Mouse (Mus musculus) embryonic facial prominence, embryonic 14.5 days (tissue): ENCODE measurements at regions not wholly inside any gene's neighbourhood (a gene's known extent, or its start where the extent isn't known, plus 50 kb on each side); places are given as distances from the start of the nearest gene placed in this dataset.

Experiments used
- ATAC-seq: fragments of 200-750 bp; cut with Nextera tagmentation; 2 replicates; pipeline ENCODE4 v1.8.0; 2017; ENCODE audit warnings: low read depth, moderate number of reproducible peaks, moderate TSS enrichment
- DNase-seq: peaks from one replicate; pipeline ENCODE4 v3.0.0-alpha.2; 2015; ENCODE audit warnings: low spot score
- H3K27ac ChIP-seq: fragments of 300-500 bp; sonication (generic); replicated peaks from 2 replicates; pipeline ENCODE4 v1.5.1; 2014; ENCODE audit warnings: low read depth, mild to moderate bottlenecking, low read length, moderate library complexity
- H3K27me3 ChIP-seq: fragments of 300-500 bp; sonication (generic); replicated peaks from 2 replicates; pipeline ENCODE4 v1.6.1; 2014; ENCODE audit warnings: low read length; ENCODE audit not compliant: control insufficient read depth, insufficient read depth
- H3K36me3 ChIP-seq: fragments of 300-500 bp; sonication (generic); 2 replicates; pipeline ENCODE4 v1.6.1; 2014; ENCODE audit warnings: low read length, mixed read lengths; ENCODE audit not compliant: control insufficient read depth, insufficient read depth
- H3K4me1 ChIP-seq: fragments of 300-500 bp; sonication (generic); 2 replicates; pipeline ENCODE4 v1.6.1; 2014; ENCODE audit warnings: antibody characterized with exemption, low read length; ENCODE audit not compliant: control insufficient read depth, insufficient read depth
- H3K4me2 ChIP-seq: fragments of 300-500 bp; sonication (generic); 2 replicates; pipeline ENCODE4 v1.6.1; 2014; ENCODE audit warnings: low read depth, mild to moderate bottlenecking, low read length, moderate library complexity, mixed read lengths
- H3K4me3 ChIP-seq: fragments of 300-500 bp; sonication (generic); 2 replicates; pipeline ENCODE4 v1.5.1; 2014; ENCODE audit warnings: low read depth, mild to moderate bottlenecking, low read length
- H3K9ac ChIP-seq: fragments of 300-500 bp; sonication (generic); 2 replicates; pipeline ENCODE4 v1.6.1; 2014; ENCODE audit warnings: low read depth, mild to moderate bottlenecking, low read length, moderate library complexity, mixed read lengths
- H3K9me3 ChIP-seq: fragments of 300-500 bp; sonication (generic); 2 replicates; pipeline ENCODE4 v1.6.1; 2016; ENCODE audit warnings: low read length; ENCODE audit not compliant: control insufficient read depth
- WGBS: fragments of 180-500 bp; shearing (Covaris S2); extraction: QIAGEN DNeasy Blood & Tissue Kit; methylation state at CpG from one replicate; pipeline ENCODE4 v1.1.7; 2014; 5-methylcytosine and 5-hydroxymethylcytosine counted together

DNA sequence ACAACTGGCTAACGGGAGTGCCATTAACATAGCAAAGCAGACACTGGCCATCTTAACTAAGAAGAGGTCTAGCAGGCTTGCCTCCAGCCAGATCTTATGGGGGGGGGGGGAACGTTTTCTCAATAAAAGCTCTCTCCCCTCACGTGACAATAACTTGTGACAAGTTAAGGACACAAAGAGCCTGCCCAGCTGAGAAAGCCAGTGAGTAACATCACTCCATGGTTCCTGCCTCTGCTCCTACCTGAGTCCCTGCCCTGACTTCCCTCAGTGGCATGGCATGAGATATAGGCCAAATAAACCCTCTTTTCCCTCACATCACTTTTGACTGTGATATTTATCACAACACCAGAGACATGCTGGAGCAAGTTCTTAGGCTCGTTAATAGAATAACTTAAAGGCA lies 113.8 kb downstream of the Rchy1 start:
- Histone ChIP-seq H3K4me1 (peaks cover 4% of the 10 kb centered on the region), H3K4me2 (no peak overlapping the region), H3K4me3 (no peak overlapping the region), H3K9me3 (no peaks in the 10 kb centered on the region), H3K27me3 (no peaks in the 10 kb centered on the region), H3K36me3 (no peaks in the 10 kb centered on the region), H3K9ac (no peak overlapping the region), H3K27ac (no peak overlapping the region)
- no peak for DNase-seq
- no peak for ATAC-seq
- 62% methylated on average over 4 of the region's 4 CpGs for WGBS

DNA sequence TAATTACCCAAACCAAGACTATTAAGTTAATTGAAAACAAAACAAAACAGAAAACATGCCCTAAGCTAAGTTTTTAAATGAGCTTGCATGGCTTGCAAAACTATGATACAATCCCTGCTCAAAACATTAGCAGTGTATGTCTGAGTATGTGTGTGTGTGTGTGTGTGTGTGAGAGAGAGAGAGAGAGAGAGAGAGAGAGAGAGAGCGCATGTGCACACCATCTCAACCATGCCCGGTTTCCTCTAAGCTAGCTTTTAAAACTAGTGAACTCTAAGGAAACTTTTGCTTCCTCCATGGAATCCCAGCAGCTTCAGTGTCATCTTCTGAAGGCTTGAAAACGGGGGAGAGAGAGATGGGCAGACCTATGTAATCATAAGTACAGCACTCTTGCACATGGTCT lies 114.3 kb downstream of the Rchy1 start:
- Histone ChIP-seq H3K36me3 (no peaks in the 10 kb centered on the region), H3K9ac (no peak overlapping the region), H3K4me2 (no peak overlapping the region), H3K9me3 (no peaks in the 10 kb centered on the region), H3K27me3 (no peaks in the 10 kb centered on the region), H3K4me3 (no peak overlapping the region), H3K4me1 (peaks cover 10% of the 10 kb centered on the region), H3K27ac (no peak overlapping the region)
- 63% methylated on average over 3 of the region's 3 CpGs for WGBS
- DNase-seq: no peak
- ATAC-seq: no peak

DNA sequence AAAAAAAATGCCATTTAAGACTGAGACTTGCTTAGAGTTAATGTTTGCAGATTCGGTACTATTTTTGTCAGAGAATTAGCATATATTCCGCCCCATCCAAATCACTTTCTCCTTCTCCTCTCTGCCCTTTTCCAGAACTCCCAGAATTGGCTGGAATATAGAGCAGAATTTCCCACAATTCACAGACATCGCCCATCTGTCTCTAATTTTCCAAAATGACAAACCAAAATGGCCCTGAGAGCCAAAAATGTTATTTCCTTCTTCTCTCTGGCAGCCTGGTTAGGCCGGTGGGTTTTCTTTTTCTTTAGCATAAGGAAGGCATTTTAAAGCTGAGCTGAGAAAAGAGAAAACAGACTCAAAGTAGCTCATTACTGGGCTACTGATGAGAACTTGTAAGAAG lies 119.8 kb downstream of the Rchy1 start:
- no peaks in the 10 kb centered on the region for H3K27me3 ChIP-seq
- 38% methylated on average over 4 of the region's 4 CpGs for WGBS
- H3K9me3 ChIP-seq: no peaks in the 10 kb centered on the region
- H3K4me1 ChIP-seq: peaks cover 19% of the 10 kb centered on the region
- peak overlapping the region; percentile 81 for H3K27ac ChIP-seq
- H3K4me3 ChIP-seq: no peak overlapping the region
- ATAC-seq (no peak), DNase-seq (peak; percentile 82)
- H3K9ac ChIP-seq: no peak overlapping the region
- H3K4me2 ChIP-seq: no peak overlapping the region
- H3K36me3 ChIP-seq: no peaks in the 10 kb centered on the region

DNA sequence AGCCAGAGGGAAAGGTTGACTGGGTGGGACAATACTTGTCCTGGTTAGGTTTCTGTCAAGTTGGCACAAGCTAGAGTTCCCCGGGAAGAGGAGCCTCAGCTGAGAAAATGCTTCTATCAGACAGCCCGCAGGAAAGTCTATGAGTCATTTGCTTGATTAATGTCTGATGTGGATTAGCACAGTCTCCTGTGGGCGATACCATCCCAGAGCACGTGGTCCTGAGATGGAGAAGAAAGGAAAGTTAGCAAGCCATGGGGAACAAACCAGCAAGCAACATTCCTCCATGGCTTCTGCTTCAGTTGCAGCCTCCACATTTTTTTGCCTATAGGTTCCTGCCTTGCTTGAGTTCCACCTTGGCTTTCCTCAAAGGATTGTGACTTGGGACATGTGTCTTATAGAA lies 121.8 kb downstream of the Rchy1 start:
- H3K4me1 ChIP-seq: peaks cover 19% of the 10 kb centered on the region
- H3K4me3 ChIP-seq: no peak overlapping the region
- no peak overlapping the region for H3K27ac ChIP-seq
- DNase-seq (no peak), ATAC-seq (no peak)
- no peak overlapping the region for H3K9ac ChIP-seq
- H3K36me3 ChIP-seq: no peaks in the 10 kb centered on the region
- no peaks in the 10 kb centered on the region for H3K9me3 ChIP-seq
- 56% methylated on average over 4 of the region's 4 CpGs for WGBS
- no peaks in the 10 kb centered on the region for H3K27me3 ChIP-seq
- no peak overlapping the region for H3K4me2 ChIP-seq

DNA sequence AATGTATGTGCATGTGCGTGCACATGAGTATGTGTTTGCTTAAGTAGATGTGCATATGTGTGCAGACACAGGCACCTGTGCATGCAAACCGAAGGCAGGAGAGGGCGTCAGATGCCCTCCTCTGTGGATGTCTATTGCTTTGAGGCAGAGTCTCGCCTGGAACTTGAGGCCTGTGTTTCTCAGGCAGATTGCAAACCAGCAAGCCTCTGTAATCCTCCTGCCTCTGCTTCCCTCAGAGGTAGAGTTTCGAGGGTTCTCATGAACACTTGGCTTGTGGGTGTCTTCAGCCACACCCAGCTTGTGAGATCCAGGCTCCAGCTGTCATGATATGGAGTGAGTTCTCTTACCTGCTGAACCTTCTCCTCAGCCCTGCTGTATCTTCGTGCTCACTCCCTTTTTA lies 134.4 kb downstream of the Rchy1 start:
- no peak for ATAC-seq
- 93% methylated on average over 6 of the region's 6 CpGs for WGBS

DNA sequence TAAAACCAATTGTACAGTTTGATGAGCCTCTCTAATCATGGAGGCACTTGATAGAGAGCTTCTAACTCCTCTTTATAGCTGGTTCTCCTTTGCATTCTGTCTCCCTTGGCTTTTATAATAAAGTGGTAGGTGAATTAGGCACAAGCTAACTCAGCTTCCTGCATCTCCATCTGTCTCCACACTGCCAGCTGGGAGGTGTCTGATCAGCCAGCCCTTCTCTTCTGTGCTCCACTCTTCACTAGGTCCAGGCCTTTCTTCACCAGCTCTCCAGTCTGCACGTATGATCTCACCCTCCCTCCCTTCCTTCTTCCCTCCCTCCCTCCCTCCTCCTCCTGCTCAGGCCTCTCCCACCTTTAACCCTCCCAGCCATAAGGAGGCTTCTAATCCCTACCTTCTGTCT lies 136.2 kb downstream of the Rchy1 start:
- DNase-seq (no peak), ATAC-seq (no peak)
- no peaks in the 10 kb centered on the region for H3K36me3 ChIP-seq
- H3K9me3 ChIP-seq: no peaks in the 10 kb centered on the region
- WGBS: 30% methylated on average over 1 of the region's 1 CpGs
- no peaks in the 10 kb centered on the region for H3K27me3 ChIP-seq
- H3K4me1 ChIP-seq: no peaks in the 10 kb centered on the region
- H3K4me2 ChIP-seq: no peak overlapping the region
- H3K9ac ChIP-seq: no peak overlapping the region
- H3K4me3 ChIP-seq: no peak overlapping the region
- H3K27ac ChIP-seq: no peak overlapping the region

More for the DNA sequence above, 134.4 kb downstream of the Rchy1 start:
- Histone ChIP-seq H3K4me3 (no peak overlapping the region), H3K27me3 (no peaks in the 10 kb centered on the region), H3K4me2 (no peak overlapping the region), H3K27ac (no peak overlapping the region), H3K9me3 (no peaks in the 10 kb centered on the region), H3K36me3 (no peaks in the 10 kb centered on the region), H3K9ac (no peak overlapping the region), H3K4me1 (no peaks in the 10 kb centered on the region)
- no peak for DNase-seq

DNA sequence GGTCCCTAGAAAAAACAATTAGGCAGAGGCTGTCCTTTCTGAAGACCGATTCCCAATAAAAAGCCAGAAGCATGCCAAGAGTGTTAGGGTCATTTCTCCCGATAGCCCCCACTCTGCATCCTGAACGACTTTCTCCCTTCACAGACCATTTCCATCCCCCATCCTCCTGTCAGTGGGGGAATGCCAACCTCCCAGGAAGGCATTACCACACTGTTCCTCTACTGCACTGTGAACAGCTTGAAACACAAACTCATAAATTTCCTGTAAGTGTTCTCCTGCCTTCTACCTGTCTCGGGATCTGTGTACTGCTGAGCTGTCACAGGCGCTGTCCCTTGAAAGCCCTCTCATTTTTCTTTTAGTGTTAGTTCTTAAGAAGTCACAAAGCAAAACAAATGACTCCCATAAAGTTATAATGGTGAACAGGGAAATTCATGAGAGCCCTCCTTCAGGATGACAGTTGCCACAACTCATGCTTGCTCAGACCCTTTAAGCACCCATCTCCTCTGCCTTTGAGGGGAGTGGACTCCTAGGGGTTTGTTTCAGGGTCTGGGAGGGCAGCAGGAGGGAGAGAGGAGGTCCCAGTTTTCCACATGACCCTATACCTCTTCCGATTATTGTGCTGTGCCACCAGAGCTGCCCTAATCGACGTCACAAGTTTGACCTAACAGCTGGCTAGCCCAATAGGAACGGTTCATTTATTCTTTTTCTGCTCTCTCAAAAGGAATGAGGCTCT lies 139.9 kb downstream of the Rchy1 start:
- DNase-seq: no peak
- no peak for ATAC-seq
- no peak overlapping the region for H3K27ac ChIP-seq
- H3K4me3 ChIP-seq: no peak overlapping the region
- 74% methylated on average over 9 of the region's 9 CpGs for WGBS
- H3K9ac ChIP-seq: no peak overlapping the region
- H3K4me2 ChIP-seq: no peak overlapping the region
- no peaks in the 10 kb centered on the region for H3K27me3 ChIP-seq
- H3K36me3 ChIP-seq: no peaks in the 10 kb centered on the region
- H3K4me1 ChIP-seq: no peaks in the 10 kb centered on the region
- H3K9me3 ChIP-seq: no peaks in the 10 kb centered on the region

DNA sequence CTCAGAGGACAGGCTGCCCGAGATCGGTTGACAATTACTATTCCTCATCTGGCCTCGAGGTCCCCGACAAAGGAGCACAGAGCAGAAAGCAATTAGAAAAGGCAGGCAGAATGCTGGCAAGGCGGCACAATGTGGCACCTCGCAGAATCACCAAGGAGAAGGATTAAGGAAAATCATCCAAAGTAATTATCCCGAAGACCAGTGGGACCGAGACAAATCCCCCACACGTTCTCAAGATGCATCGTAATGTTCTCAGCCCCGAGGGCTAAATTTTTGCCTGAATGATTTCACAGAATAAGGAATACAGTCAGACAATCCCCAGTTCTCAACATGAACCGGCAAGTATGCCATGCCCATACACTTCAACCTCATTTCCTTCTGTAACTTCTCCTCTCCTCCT lies 144.1 kb downstream of the Rchy1 start:
- DNase-seq (peak; percentile 72), ATAC-seq (peak; percentile 44; the same call in 1 of the 2 replicates)
- WGBS: 39% methylated on average over 12 of the region's 12 CpGs
- H3K4me1 ChIP-seq: no peaks in the 10 kb centered on the region
- no peak overlapping the region for H3K27ac ChIP-seq
- H3K27me3 ChIP-seq: no peaks in the 10 kb centered on the region
- no peaks in the 10 kb centered on the region for H3K9me3 ChIP-seq
- H3K9ac ChIP-seq: no peak overlapping the region
- no peaks in the 10 kb centered on the region for H3K36me3 ChIP-seq
- no peak overlapping the region for H3K4me3 ChIP-seq
- no peak overlapping the region for H3K4me2 ChIP-seq

DNA sequence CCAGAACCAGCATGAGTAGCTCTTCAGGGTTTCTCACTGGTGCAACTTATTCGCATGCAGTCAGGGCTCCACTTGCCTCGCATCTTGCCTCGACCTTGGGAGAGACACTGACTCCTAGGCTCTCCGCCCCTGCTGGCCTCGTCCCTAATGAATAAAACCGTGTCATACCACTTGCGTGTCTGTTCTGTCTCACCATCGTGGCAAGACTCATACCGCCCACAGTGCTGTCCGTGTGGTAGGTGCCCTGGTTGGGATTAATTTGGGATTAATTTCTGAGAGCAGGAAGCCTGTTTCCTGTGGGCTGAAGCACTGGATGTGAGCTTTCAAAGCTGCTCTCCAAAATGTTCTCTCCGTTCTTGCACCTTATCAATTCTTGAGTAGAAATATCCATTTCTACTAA lies 144.7 kb downstream of the Rchy1 start:
- ATAC-seq (no peak), DNase-seq (no peak)
- no peaks in the 10 kb centered on the region for H3K36me3 ChIP-seq
- H3K27ac ChIP-seq: no peak overlapping the region
- H3K9ac ChIP-seq: no peak overlapping the region
- H3K4me2 ChIP-seq: no peak overlapping the region
- WGBS: 73% methylated on average over 11 of the region's 11 CpGs
- H3K27me3 ChIP-seq: no peaks in the 10 kb centered on the region
- H3K9me3 ChIP-seq: no peaks in the 10 kb centered on the region
- H3K4me1 ChIP-seq: no peaks in the 10 kb centered on the region
- no peak overlapping the region for H3K4me3 ChIP-seq
